Mouse (Mus musculus) yolk sac, embryonic 10.5 days (tissue): ENCODE data around the gene Trim9.

Source experiments
- DNase-seq: peaks from one replicate; pipeline ENCODE4 v3.0.0-alpha.2; 2017; ENCODE audit warnings: low spot score

Trim9 gene

DNA sequence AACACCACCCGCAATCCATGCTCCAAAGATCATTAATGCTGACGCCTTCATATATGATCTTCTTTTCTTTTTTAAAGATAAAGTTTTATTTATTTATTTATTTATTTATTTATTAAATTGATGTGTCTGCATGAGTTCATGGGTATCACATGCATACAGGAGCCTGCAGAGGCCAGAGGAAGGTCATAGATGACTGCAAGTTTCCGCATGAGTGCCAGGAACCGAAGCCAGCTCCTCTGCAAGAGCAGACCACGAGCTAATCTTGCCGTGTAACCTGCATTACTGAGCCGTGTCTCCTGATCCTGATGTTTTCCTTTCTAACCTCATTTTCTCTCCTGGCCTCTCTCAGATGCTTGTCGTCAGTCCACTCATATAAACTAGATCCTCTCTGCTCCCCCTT is 133.1 kb downstream of the Trim9 start:
- DNase-seq: no peak

DNA sequence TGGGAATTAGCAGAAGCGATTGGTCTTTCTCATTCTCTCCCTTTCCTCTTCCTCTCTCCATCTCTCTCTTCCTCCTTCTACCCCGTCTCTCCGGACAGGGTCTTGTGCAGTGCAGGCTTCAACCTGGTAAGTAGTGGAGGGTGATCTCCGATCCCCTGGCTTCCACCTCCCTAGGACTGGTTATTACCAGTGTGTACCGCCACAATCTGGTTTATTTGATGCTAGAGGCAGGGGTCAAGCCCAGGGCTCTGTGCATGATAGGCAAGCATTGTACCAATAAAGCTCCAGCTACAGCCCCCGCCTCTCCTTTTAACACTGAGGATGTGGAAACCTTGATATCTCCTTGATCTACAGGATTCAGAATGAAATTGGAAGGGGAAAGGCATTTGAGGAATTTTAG is 133.8 kb downstream of the Trim9 start:
- no peak for DNase-seq

DNA sequence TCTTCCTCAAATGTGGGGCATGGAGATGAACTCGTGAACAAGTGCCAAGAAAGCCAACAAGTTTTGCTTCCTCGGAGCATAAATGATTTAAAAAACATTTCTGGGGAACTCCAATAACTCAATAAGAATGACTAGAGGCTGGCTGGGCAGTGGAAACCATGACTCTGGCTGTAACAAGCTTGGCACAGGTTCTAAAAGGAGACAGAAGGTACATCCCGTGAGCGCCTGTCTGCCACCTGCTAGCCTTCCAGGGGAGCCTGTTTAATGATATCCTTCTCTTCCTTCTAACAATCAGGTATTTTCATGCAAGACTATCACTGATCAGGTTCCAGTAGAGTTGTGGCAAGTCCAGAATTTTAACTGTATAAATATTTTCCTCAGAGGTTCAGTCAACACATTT is 134.9 kb downstream of the Trim9 start:
- DNase-seq: no peak

DNA sequence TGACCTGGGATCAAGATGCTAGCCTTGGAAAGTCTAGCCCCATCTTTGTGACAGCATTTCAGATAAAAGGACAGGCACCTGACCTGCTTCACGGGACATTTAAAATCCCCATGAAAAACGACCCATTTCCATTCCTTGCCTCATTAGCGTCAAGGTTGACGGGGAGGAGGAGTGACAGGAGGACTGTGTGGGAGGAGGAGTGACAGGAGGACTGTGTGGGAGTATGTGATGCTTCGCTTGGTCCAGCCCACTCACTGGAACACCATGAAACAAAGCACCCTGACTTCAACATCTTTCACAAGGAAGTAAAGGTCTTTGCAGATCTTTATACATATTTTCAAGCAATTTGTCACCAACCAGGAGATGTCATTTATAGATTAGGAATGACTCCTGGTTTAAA is 139.2 kb downstream of the Trim9 start:
- no peak for DNase-seq

DNA sequence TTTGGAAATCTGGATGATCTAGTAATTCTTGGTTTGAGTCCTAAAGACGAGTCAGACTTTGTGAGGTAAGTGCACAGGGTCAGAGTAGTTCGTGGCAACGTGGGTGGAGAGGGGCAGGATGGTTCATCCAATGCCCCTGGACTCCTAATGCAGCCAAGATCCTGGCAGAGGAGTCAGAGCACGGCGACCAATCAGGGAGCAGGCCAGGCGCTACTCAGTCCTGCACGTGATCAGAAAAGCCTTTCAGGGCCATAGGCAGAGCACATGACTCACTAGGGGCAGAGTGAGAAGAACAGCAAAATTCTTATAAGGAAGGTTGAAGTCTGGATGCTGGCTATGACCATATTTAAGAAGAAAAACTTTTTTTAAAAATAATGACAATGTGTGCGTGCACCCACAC is 143.0 kb downstream of the Trim9 start:
- DNase-seq: no peak

DNA sequence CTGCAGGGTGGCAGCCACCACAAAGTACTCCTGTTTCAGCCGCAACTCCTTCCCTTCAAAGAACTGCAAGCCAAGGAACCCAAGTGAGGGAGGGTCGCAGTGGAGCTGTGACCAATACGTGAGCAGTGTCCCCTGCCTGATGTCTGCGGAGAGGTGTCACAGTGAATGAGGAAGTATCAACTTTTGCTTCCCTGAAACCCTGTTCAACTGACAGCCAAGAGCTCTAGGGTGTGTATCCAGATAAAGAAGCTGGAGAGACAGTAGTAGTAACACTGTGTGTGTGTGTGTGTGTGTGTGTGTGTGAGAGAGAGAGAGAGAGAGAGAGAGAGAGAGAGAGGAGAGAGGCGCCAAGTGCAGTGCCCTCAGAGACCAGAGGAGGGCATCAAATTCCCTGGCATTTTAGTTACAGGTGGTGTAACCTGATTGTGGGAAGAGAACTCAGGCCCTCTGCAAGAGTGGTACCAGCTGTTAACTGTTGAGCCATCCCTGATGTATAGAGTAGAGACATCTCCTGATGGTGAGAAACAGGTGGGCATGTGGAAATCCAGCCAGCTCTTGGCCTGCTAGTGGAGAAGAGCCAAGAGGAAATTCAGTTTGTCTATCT is 145.4 kb downstream of the Trim9 start:
- no peak for DNase-seq

DNA sequence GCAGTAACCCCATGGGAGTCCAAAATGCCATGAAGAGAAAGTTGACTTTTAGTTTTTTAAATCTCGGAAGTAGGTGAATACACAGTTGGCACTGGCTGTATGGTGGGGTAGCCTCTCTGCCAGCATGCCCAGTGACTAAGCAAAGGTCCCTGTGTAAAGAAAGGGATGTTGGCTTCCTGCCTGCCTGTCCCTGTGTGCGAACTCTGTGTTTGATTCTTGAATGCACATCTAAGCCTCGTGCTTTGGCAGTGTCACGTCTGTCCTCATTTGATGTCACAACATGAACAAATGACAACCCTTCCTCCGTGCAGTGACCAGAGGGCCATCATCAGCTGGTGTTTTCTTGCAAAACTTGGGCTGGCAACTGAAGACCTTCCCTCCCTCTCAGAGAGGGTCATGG is 151.1 kb downstream of the Trim9 start:
- DNase-seq: no peak

DNA sequence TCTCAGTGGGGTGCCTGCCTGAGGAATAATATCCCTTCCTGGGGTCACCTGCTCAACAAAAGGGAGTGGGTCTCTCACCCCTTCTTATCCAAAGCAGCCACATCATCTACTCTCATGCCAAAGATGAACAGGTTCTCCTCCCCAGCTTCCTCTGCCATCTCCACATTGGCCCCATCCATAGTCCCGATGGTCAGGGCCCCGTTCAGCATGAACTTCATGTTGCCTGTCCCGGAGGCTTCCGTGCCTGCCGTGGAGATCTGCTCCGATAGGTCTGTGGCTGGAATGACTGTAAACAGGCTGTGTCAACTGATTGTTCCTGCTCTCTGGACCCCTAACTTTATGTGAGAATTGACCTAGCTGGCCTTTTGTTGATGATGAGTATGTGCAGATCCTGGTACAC is 152.0 kb downstream of the Trim9 start:
- no peak for DNase-seq
